Mouse (Mus musculus): ENCODE measurements around the gene Slc16a4. TPM values are rescaled to one million over a fixed set of nuclear protein-coding genes. Genes with fewer than 3 reads are reported as not detected.

Slc16a4 gene
- polyA plus RNA-seq, 1 experiment from 2014 or later = 20.8 TPM

- Histone ChIP-seq H3K4me2 (ENCODE audit: low read length) (no peak overlapping the region), H3K9ac (ENCODE audit: low read depth, low read length) (no peak overlapping the region), H3K4me1 (replicated peaks; ENCODE audit: insufficient read depth, low read length) (no peaks in the 10 kb centered on the region), H3K9me3 (replicated peaks; ENCODE audit: low read length) (no peaks in the 10 kb centered on the region), H3K27me3 (ENCODE audit: insufficient read depth, low read length) (no peaks in the 10 kb centered on the region), H3K36me3 (ENCODE audit: insufficient read depth, low read length) (no peaks in the 10 kb centered on the region), H3K27ac (no peak overlapping the region), H3K4me3 (replicated peaks; ENCODE audit: low read depth, low read length) (no peak overlapping the region)
- WGBS = 66% methylated on average over 5 of the region's 5 CpGs
- ATAC-seq (replicated peaks; ENCODE audit: low FRiP score, low read depth) (no peak), DNase-seq (ENCODE audit: low spot score) (no peak)
- no peak for TF ChIP-seq CTCF (IDR thresholded peaks at IDR 0.05; ENCODE audit: low read depth)
Measured at GRCm38 (mm10) chr3:107253925-107254324, 37.1 kb upstream of the Slc16a4 start.

GRCm38 (mm10) chr3:107255992-107256391 is 35.0 kb upstream of the Slc16a4 start:
- H3K27me3 ChIP-seq (ENCODE audit: insufficient read depth, low read length) = no peaks in the 10 kb centered on the region
- DNase-seq (ENCODE audit: low spot score) = no peak
- no peak for TF ChIP-seq CTCF (IDR thresholded peaks at IDR 0.05; ENCODE audit: low read depth)
- ATAC-seq (replicated peaks; ENCODE audit: low FRiP score, low read depth) = no peak
- 77% methylated on average over 3 of the region's 3 CpGs for WGBS
- H3K4me2 ChIP-seq (ENCODE audit: low read length) = no peak overlapping the region
- H3K9ac ChIP-seq (ENCODE audit: low read depth, low read length) = no peak overlapping the region
- H3K4me1 ChIP-seq (replicated peaks; ENCODE audit: insufficient read depth, low read length) = no peaks in the 10 kb centered on the region
- no peaks in the 10 kb centered on the region for H3K36me3 ChIP-seq (ENCODE audit: insufficient read depth, low read length)
- no peaks in the 10 kb centered on the region for H3K9me3 ChIP-seq (replicated peaks; ENCODE audit: low read length)
- no peak overlapping the region for H3K27ac ChIP-seq
- H3K4me3 ChIP-seq (replicated peaks; ENCODE audit: low read depth, low read length) = no peak overlapping the region

GRCm38 (mm10) chr3:107256724-107257123 is 34.3 kb upstream of the Slc16a4 start:
- no peaks in the 10 kb centered on the region for H3K27me3 ChIP-seq (ENCODE audit: insufficient read depth, low read length)
- ATAC-seq (replicated peaks; ENCODE audit: low FRiP score, low read depth) = no peak
- 53% methylated on average over 7 of the region's 7 CpGs for WGBS

GRCm38 (mm10) chr3:107257924-107258323 is 33.1 kb upstream of the Slc16a4 start:
- TF ChIP-seq CTCF (IDR thresholded peaks at IDR 0.05; ENCODE audit: low read depth) = no peak
- H3K9ac ChIP-seq (ENCODE audit: low read depth, low read length) = no peak overlapping the region
- no peaks in the 10 kb centered on the region for H3K36me3 ChIP-seq (ENCODE audit: insufficient read depth, low read length)
- H3K4me2 ChIP-seq (ENCODE audit: low read length) = no peak overlapping the region
- no peak overlapping the region for H3K4me3 ChIP-seq (replicated peaks; ENCODE audit: low read depth, low read length)
- H3K27me3 ChIP-seq (ENCODE audit: insufficient read depth, low read length) = no peaks in the 10 kb centered on the region
- WGBS = 56% methylated on average over 5 of the region's 5 CpGs
- no peaks in the 10 kb centered on the region for H3K9me3 ChIP-seq (replicated peaks; ENCODE audit: low read length)
- no peak for ATAC-seq (replicated peaks; ENCODE audit: low FRiP score, low read depth)
- no peak overlapping the region for H3K27ac ChIP-seq
- no peak for DNase-seq (ENCODE audit: low spot score)
- H3K4me1 ChIP-seq (replicated peaks; ENCODE audit: insufficient read depth, low read length) = no peaks in the 10 kb centered on the region

More at GRCm38 (mm10) chr3:107256724-107257123, 34.3 kb upstream of the Slc16a4 start:
- Histone ChIP-seq H3K9me3 (replicated peaks; ENCODE audit: low read length) (no peaks in the 10 kb centered on the region), H3K9ac (ENCODE audit: low read depth, low read length) (no peak overlapping the region), H3K27ac (no peak overlapping the region), H3K36me3 (ENCODE audit: insufficient read depth, low read length) (no peaks in the 10 kb centered on the region), H3K4me1 (replicated peaks; ENCODE audit: insufficient read depth, low read length) (no peaks in the 10 kb centered on the region), H3K4me3 (replicated peaks; ENCODE audit: low read depth, low read length) (no peak overlapping the region), H3K4me2 (ENCODE audit: low read length) (no peak overlapping the region)
- DNase-seq (ENCODE audit: low spot score) = peak; percentile 25
- TF ChIP-seq CTCF (IDR thresholded peaks at IDR 0.05; ENCODE audit: low read depth) = no peak

GRCm38 (mm10) chr3:107260956-107261850 is 29.8 kb upstream of the Slc16a4 start:
- Histone ChIP-seq H3K27ac (no peak overlapping the region), H3K9me3 (replicated peaks; ENCODE audit: low read length) (no peaks in the 10 kb centered on the region), H3K4me3 (replicated peaks; ENCODE audit: low read depth, low read length) (no peak overlapping the region), H3K27me3 (ENCODE audit: insufficient read depth, low read length) (no peaks in the 10 kb centered on the region), H3K4me1 (replicated peaks; ENCODE audit: insufficient read depth, low read length) (no peaks in the 10 kb centered on the region), H3K9ac (ENCODE audit: low read depth, low read length) (no peak overlapping the region), H3K4me2 (ENCODE audit: low read length) (no peak overlapping the region), H3K36me3 (ENCODE audit: insufficient read depth, low read length) (no peaks in the 10 kb centered on the region)
- ATAC-seq (replicated peaks; ENCODE audit: low FRiP score, low read depth) (no peak), DNase-seq (ENCODE audit: low spot score) (peak; percentile 19)
- TF ChIP-seq CTCF (IDR thresholded peaks at IDR 0.05; ENCODE audit: low read depth) = no peak; the same call in 1 of the 2 replicates
- 33% methylated on average over 8 of the region's 8 CpGs for WGBS

- 26% methylated on average over 7 of the region's 7 CpGs for WGBS
- H3K27ac ChIP-seq = no peak overlapping the region
- ATAC-seq (replicated peaks; ENCODE audit: low FRiP score, low read depth) (no peak), DNase-seq (ENCODE audit: low spot score) (no peak)
- no peak overlapping the region for H3K4me3 ChIP-seq (replicated peaks; ENCODE audit: low read depth, low read length)
- no peak overlapping the region for H3K4me2 ChIP-seq (ENCODE audit: low read length)
- no peaks in the 10 kb centered on the region for H3K4me1 ChIP-seq (replicated peaks; ENCODE audit: insufficient read depth, low read length)
- no peak overlapping the region for H3K9ac ChIP-seq (ENCODE audit: low read depth, low read length)
- H3K36me3 ChIP-seq (ENCODE audit: insufficient read depth, low read length) = no peaks in the 10 kb centered on the region
- no peak for TF ChIP-seq CTCF (IDR thresholded peaks at IDR 0.05; ENCODE audit: low read depth)
- H3K9me3 ChIP-seq (replicated peaks; ENCODE audit: low read length) = no peaks in the 10 kb centered on the region
- H3K27me3 ChIP-seq (ENCODE audit: insufficient read depth, low read length) = no peaks in the 10 kb centered on the region
Measured at GRCm38 (mm10) chr3:107261851-107262165, 29.2 kb upstream of the Slc16a4 start.
